ENCODE assay signal across 8 mouse cellular contexts in the genomic region with DNA sequence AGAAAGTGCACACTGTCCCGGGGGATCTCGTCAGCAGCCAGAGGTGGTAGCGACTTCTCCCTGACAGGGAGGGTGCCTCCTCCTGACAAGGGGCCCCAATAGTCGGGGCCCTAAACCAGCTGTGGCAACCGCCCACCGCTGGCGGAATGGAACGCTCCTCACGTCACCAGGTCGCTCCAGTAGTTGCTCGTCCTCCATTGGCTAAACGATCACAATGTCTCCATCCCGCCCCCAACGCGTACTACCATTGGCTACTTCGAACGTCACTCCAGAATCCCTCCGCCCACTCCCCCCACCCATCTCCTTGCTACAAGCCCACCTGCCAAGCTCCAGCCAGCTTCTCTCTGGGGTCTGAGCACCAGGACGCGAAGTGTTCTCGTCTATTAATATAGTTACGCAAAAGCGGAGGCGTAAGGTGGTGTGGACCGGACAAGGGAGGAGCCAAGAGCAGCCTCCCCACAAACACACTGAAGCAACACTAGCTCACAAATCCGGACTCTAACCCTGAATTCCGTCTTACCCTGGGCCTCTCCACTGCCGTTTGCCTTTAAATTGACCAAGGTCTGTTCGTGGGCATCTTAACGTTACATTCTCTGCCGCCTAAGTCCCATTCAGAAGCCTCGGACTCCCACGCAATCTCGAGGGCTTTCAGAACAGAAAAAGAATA. TPM values are rescaled to one million over a fixed set of nuclear protein-coding genes. Genes with fewer than 3 reads are reported as not detected.
A peak's percentile ranks its signal among the peaks of the same experiment; 100 is the strongest.
DNase-seq lines count a peak whose midpoint lies in the region; ATAC-seq and TF ChIP-seq lines count a peak whose summit lies in the region.

A gene (minus strand): TSS at position 360 of the 667 bp plus-strand sequence.

- 20% methylated on average over 31 of the region's 34 CpGs for WGBS in forebrain, embryonic 16.5 days
- 8% methylated on average over 33 of the region's 34 CpGs for WGBS in lung, embryonic 14.5 days
- 17% methylated on average over 34 of the region's 34 CpGs for WGBS in olfactory bulb, adult 2 months
- under 1% methylated on average over 31 of the region's 34 CpGs for WGBS in thymus, adult 2 months

- H3K4me1 ChIP-seq in ES-E14 (ENCODE audit: control insufficient read depth in 2 of 2, insufficient read depth in 2 of 2, low read length in 2 of 2, poor library complexity in 1 of 2): no peaks in the 10 kb centered on the region
- H3K4me1 ChIP-seq in forebrain, embryonic 16.5 days (replicated peaks; ENCODE audit: control insufficient read depth, insufficient read depth, low read length): peaks cover 12% of the 10 kb centered on the region; the same call in 1 of the 2 replicates
- H3K4me1 ChIP-seq in lung, embryonic 14.5 days (ENCODE audit: insufficient read depth): no peaks in the 10 kb centered on the region
- peaks cover 4% of the 10 kb centered on the region; the same call in 1 of the 2 replicates for H3K4me1 ChIP-seq in olfactory bulb, adult 2 months (ENCODE audit: control insufficient read depth, insufficient read depth, low read length)
- H3K4me1 ChIP-seq in thymus, adult 2 months (replicated peaks; ENCODE audit: control insufficient read depth, insufficient read depth, low read length): peaks cover 4% of the 10 kb centered on the region

- peak; percentile 99 for ATAC-seq in forebrain, embryonic 16.5 days
- peak; percentile 99 for ATAC-seq in lung, embryonic 14.5 days (ENCODE audit: insufficient read depth)

- H3K36me3 ChIP-seq in ES-E14 (ENCODE audit: control insufficient read depth, insufficient read depth, low read length, poor library complexity, severe bottlenecking): peaks cover 4% of the 10 kb centered on the region; the same call in 1 of the 2 replicates
- H3K36me3 ChIP-seq in forebrain, embryonic 16.5 days (ENCODE audit: control insufficient read depth, insufficient read depth): no peaks in the 10 kb centered on the region
- H3K36me3 ChIP-seq in lung, embryonic 14.5 days (ENCODE audit: insufficient read depth): no peaks in the 10 kb centered on the region
- H3K36me3 ChIP-seq in thymus, adult 2 months (ENCODE audit: control insufficient read depth, insufficient read depth, low read length): no peaks in the 10 kb centered on the region

- peak; percentile 54 for TF ChIP-seq POLR2A in olfactory bulb, adult 2 months (IDR thresholded peaks at IDR 0.05; ENCODE audit: insufficient read depth, low read depth, low read length)
- TF ChIP-seq POLR2A in thymus, adult 2 months (IDR thresholded peaks at IDR 0.05; ENCODE audit: control insufficient read depth, extremely low read depth, insufficient read depth, low read length, poor library complexity): peak; percentile 48

- H3K27me3 ChIP-seq in forebrain, embryonic 16.5 days (replicated peaks; ENCODE audit: control insufficient read depth, insufficient read depth, low read length): no peaks in the 10 kb centered on the region
- no peaks in the 10 kb centered on the region for H3K27me3 ChIP-seq in lung, embryonic 14.5 days (ENCODE audit: insufficient read depth, low read length)
- H3K27me3 ChIP-seq in thymus, adult 2 months (ENCODE audit: control insufficient read depth, insufficient read depth, low read length): no peaks in the 10 kb centered on the region

- in situ Hi-C loops in ES-E14 (cut with MboI; ENCODE audit: low sequenced_read_pairs in 2 of 2, unreplicated experiment in 2 of 2): no loop called here

- H3K4me2 ChIP-seq in forebrain, embryonic 16.5 days (ENCODE audit: low read length): peak within 1 kb of the TSS; percentile 58
- peak within 1 kb of the TSS; percentile 65 for H3K4me2 ChIP-seq in lung, embryonic 14.5 days

- peak within 1 kb of the TSS; percentile 89 to 97 for H3K4me3 ChIP-seq in ES-E14 (ENCODE audit: insufficient read depth in 1 of 2, low read depth in 1 of 2, low read length in 2 of 2, poor library complexity in 1 of 2, severe bottlenecking in 1 of 2)
- peak within 1 kb of the TSS; percentile 68 for H3K4me3 ChIP-seq in forebrain, embryonic 16.5 days (replicated peaks; ENCODE audit: low read length)
- H3K4me3 ChIP-seq in layer of hippocampus, adult 2 months: peak within 1 kb of the TSS; percentile 74
- peak within 1 kb of the TSS; percentile 64 for H3K4me3 ChIP-seq in lung, embryonic 14.5 days (ENCODE audit: low read depth, low read length)
- H3K4me3 ChIP-seq in olfactory bulb, adult 2 months (ENCODE audit: insufficient read depth, low read depth, low read length): peak within 1 kb of the TSS; percentile 72
- H3K4me3 ChIP-seq in thymus, adult 2 months (ENCODE audit: control insufficient read depth, insufficient read depth, low read length): peak within 1 kb of the TSS; percentile 70

- peak within 1 kb of the TSS; percentile 80 for H3K9ac ChIP-seq in ES-E14 (ENCODE audit: insufficient read depth, low read depth, low read length, poor library complexity, severe bottlenecking)
- peak within 1 kb of the TSS; percentile 78 for H3K9ac ChIP-seq in forebrain, embryonic 16.5 days (replicated peaks; ENCODE audit: low read depth, low read length)
- peak within 1 kb of the TSS; percentile 64 for H3K9ac ChIP-seq in lung, embryonic 14.5 days

- intact Hi-C loops in heart, postnatal 36 days (cut with DNase I): loop anchor here (5.0 to 10.0 kb wide), 2 partner anchors 49 to 64 kb away; a partner anchor contains a TSS

- peak within 1 kb of the TSS; percentile 35; the same call in 1 of the 2 replicates for H3K27ac ChIP-seq in ES-E14 (ENCODE audit: insufficient read depth, low read depth, low read length, poor library complexity, severe bottlenecking)
- peak within 1 kb of the TSS; percentile 71 for H3K27ac ChIP-seq in forebrain, embryonic 16.5 days (ENCODE audit: low read length)
- H3K27ac ChIP-seq in layer of hippocampus, adult 2 months: peak within 1 kb of the TSS; percentile 93
- peak within 1 kb of the TSS; percentile 9; the same call in 1 of the 2 replicates for H3K27ac ChIP-seq in lung, embryonic 14.5 days (ENCODE audit: low read depth)
- peak within 1 kb of the TSS; percentile 86 for H3K27ac ChIP-seq in olfactory bulb, adult 2 months (ENCODE audit: insufficient read depth, low read depth, low read length)
- peak within 1 kb of the TSS; percentile 84 for H3K27ac ChIP-seq in thymus, adult 2 months (ENCODE audit: control insufficient read depth, insufficient read depth, low read length)

- TF ChIP-seq CTCF in layer of hippocampus, adult 2 months (conservative IDR thresholded peaks at IDR 0.05): no peak
- no peak for TF ChIP-seq CTCF in lung, embryonic 14.5 days (IDR thresholded peaks at IDR 0.05; ENCODE audit: low read depth)
- TF ChIP-seq CTCF in olfactory bulb, adult 2 months (IDR thresholded peaks at IDR 0.05; ENCODE audit: insufficient read depth, low read depth, low read length): no peak
- TF ChIP-seq CTCF in thymus, adult 2 months (IDR thresholded peaks at IDR 0.05; ENCODE audit: borderline replicate concordance, control insufficient read depth, extremely low read depth, insufficient read depth, low read length, poor library complexity): no peak

- peak; percentile 79 for DNase-seq in ES-E14 (ENCODE audit: low read depth, low spot score)
- peak; percentile 82 for DNase-seq in cerebellum, adult 11-12 months
- peak; percentile 88 to 90 for DNase-seq in heart, postnatal 36 days
- DNase-seq in layer of hippocampus, adult 2 months (ENCODE audit: low spot score in 2 of 2): peak; percentile 85 to 89
- DNase-seq in lung, embryonic 14.5 days: peak; percentile 90
- peak; percentile 86 for DNase-seq in thymus, adult 2 months

- no peaks in the 10 kb centered on the region for H3K9me3 ChIP-seq in ES-E14 (ENCODE audit: control insufficient read depth, insufficient read depth, low read depth, low read length)
- no peaks in the 10 kb centered on the region for H3K9me3 ChIP-seq in forebrain, embryonic 16.5 days (ENCODE audit: control insufficient read depth, low read length)
- no peaks in the 10 kb centered on the region for H3K9me3 ChIP-seq in lung, embryonic 14.5 days (ENCODE audit: low read depth, low read length)

TF ChIP-seq in ES-E14, 5 proteins besides CTCF, POLR2A, EP300 and RAD21:
- TF ChIP-seq CHD2 (IDR thresholded peaks at IDR 0.05; ENCODE audit: low read depth, low read length): peak; percentile 64; the same call in 1 of the 2 replicates
- no peak for TF ChIP-seq MAFK (IDR thresholded peaks at IDR 0.05; ENCODE audit: insufficient read depth, low read depth, low read length)
TF ChIP-seq in ES-E14: peak in this region for 1.

RNA-seq across cellular contexts. Expression of the gene that starts here (rescaled TPM):
- 9.7 and 11.2 TPM in 2 replicates for total RNA-seq in ES-E14 (2012; rRNA removed)
- 7.8 and 8.9 TPM in 2 replicates for polyA plus RNA-seq in forebrain, embryonic 16.5 days (2015; fragmentation: Nextera tagmentation; extraction: Ambion mirVana)
- 10 to 100 TPM; 29.9 to 34.2 TPM for total RNA-seq in heart, postnatal 36 days (2021)
- 10 to 100 TPM; 41.3 to 41.6 TPM for total RNA-seq in layer of hippocampus, adult 2 months (2021)
- polyA plus RNA-seq in lung, embryonic 14.5 days (2014; fragmentation: Nextera tagmentation; extraction: Ambion mirVana): 5.1 and 5.7 TPM in 2 replicates
- polyA plus RNA-seq in olfactory bulb, adult 2 months (2012; ENCODE audit: insufficient read depth, insufficient read length, low replicate concordance, missing spikeins): not detected in 2 replicates
- polyA plus RNA-seq in thymus, adult 2 months (2012; rRNA removed): 22.4 and 25.7 TPM in 2 replicates

Comparison
In these comparisons a context has a peak if more than half of its experiments do, and no peak if none do; other contexts are left out.
1. Peak in every context shown above with its lines: DNase-seq, ATAC-seq, H3K4me3 ChIP-seq and H3K27ac ChIP-seq.
2. H3K27ac ChIP-seq: peak in every context shown above with its lines; median percentile 93 in layer of hippocampus, adult 2 months; 86 in olfactory bulb, adult 2 months; 84 in thymus, adult 2 months; 71 in forebrain, embryonic 16.5 days; 35 in ES-E14; 9 in lung, embryonic 14.5 days.